ENCODE assay signal across 8 mouse cellular contexts in genomic region chr15:79832064-79832900, GRCm38 (mm10). TPM values are rescaled to one million over a fixed set of nuclear protein-coding genes. Genes with fewer than 3 reads are reported as not detected.
DNase-seq lines count a peak whose midpoint lies in the region; ATAC-seq and TF ChIP-seq lines count a peak whose summit lies in the region.

No protein-coding gene starts in this region.

- peak overlapping the region; percentile 72 for H3K27ac ChIP-seq in MEL (ENCODE audit: control insufficient read depth, low read depth, low read length)
- H3K27ac ChIP-seq in forebrain, embryonic 13.5 days, result peak overlapping the region; percentile 97

- peaks cover 19% of the 10 kb centered on the region for H3K79me2 ChIP-seq in MEL (ENCODE audit: control insufficient read depth, insufficient read depth, low read length, poor library complexity)

- H3K4me3 ChIP-seq in MEL (ENCODE audit: control insufficient read depth in 1 of 2, insufficient read depth in 1 of 2, low read depth in 2 of 2, low read length in 2 of 2), result peak overlapping the region; percentile 83 to 90
- peak overlapping the region; percentile 84 for H3K4me3 ChIP-seq in forebrain, embryonic 13.5 days

- peak; percentile 79 to 91 (median 87) for TF ChIP-seq CTCF in MEL (IDR thresholded peaks at IDR 0.05 in 2 of 3, conservative IDR thresholded peaks at IDR 0.05 in 1 of 3; ENCODE audit: control insufficient read depth in 1 of 3, insufficient read depth in 1 of 3, low read depth in 2 of 3, low read length in 3 of 3, poor library complexity in 1 of 3, severe bottlenecking in 1 of 3)

- TF ChIP-seq POLR2A in MEL (IDR thresholded peaks at IDR 0.05; ENCODE audit: control insufficient read depth in 1 of 2, insufficient read depth in 1 of 2, low read depth in 1 of 2, low read length in 2 of 2, poor library complexity in 1 of 2), result no peak; a peak in 1 of 4 replicates

- H3K4me2 ChIP-seq in forebrain, embryonic 13.5 days, result peak overlapping the region; percentile 98

- no peak for TF ChIP-seq EP300 in MEL (IDR thresholded peaks at IDR 0.05; ENCODE audit: low read depth in 1 of 2, low read length in 2 of 2)

- TF ChIP-seq RAD21 in MEL (IDR thresholded peaks at IDR 0.05; ENCODE audit: low read depth, low read length), result peak; percentile 43

- H3K9me3 ChIP-seq in MEL (replicated peaks; ENCODE audit: insufficient read depth, low read length), result no peaks in the 10 kb centered on the region
- no peaks in the 10 kb centered on the region for H3K9me3 ChIP-seq in forebrain, embryonic 13.5 days (replicated peaks)

- H3K27me3 ChIP-seq in MEL (ENCODE audit: control insufficient read depth in 1 of 2, insufficient read depth in 2 of 2, low read length in 2 of 2), result no peaks in the 10 kb centered on the region
- no peaks in the 10 kb centered on the region for H3K27me3 ChIP-seq in forebrain, embryonic 13.5 days

- DNase-seq in MEL (ENCODE audit: low read depth, low spot score), result peak; percentile 82
- DNase-seq in c-Kit-positive CD71-positive TER-119-positive erythroid progenitor cells, embryonic 14.5 days (ENCODE audit: low spot score), result peak; percentile 73
- DNase-seq in heart, postnatal 4 days, result peak; percentile 88
- peak; percentile 71 for DNase-seq in layer of hippocampus, adult 9-11 months
- peak; percentile 88 for DNase-seq in lung, postnatal 14 days
- peak; percentile 84 for DNase-seq in right cerebral cortex, adult 18-20 months
- peak; percentile 35 for DNase-seq in urinary bladder, postnatal 10 days (ENCODE audit: low spot score)

- H3K36me3 ChIP-seq in MEL (ENCODE audit: control insufficient read depth in 1 of 2, insufficient read depth in 2 of 2, low read length in 2 of 2), result peaks cover 0 to 13% of the 10 kb centered on the region in 2 experiments; a peak in 3 of 4 replicates
- H3K36me3 ChIP-seq in forebrain, embryonic 13.5 days (ENCODE audit: poor library complexity, severe bottlenecking), result peaks cover 30% of the 10 kb centered on the region

- no peak for ATAC-seq in forebrain, embryonic 13.5 days

- 19% methylated on average over 18 of the region's 18 CpGs for WGBS in forebrain, embryonic 13.5 days

- H3K9ac ChIP-seq in MEL (ENCODE audit: control insufficient read depth, low read depth, low read length, poor library complexity, severe bottlenecking), result peak overlapping the region; percentile 95
- peak overlapping the region; percentile 89 for H3K9ac ChIP-seq in forebrain, embryonic 13.5 days

- H3K4me1 ChIP-seq in MEL (ENCODE audit: control insufficient read depth in 1 of 2, insufficient read depth in 2 of 2, low read length in 2 of 2), result peaks cover 0 to 15% of the 10 kb centered on the region in 2 experiments; a peak in 1 of 4 replicates
- H3K4me1 ChIP-seq in forebrain, embryonic 13.5 days, result peaks cover 71% of the 10 kb centered on the region

TF ChIP-seq in MEL, 35 proteins besides CTCF, POLR2A, EP300 and RAD21:
- TF ChIP-seq BHLHE40 (IDR thresholded peaks at IDR 0.05; ENCODE audit: borderline replicate concordance, low read depth, low read length), result no peak
- TF ChIP-seq SMC3 (IDR thresholded peaks at IDR 0.05; ENCODE audit: low read depth, low read length), result peak; percentile 50
- TF ChIP-seq SIN3A (IDR thresholded peaks at IDR 0.05; ENCODE audit: low read length), result peak; percentile 57; the same call in 1 of the 2 replicates
- 0 out of 2 replicates have a peak, but pooled peaks have one; percentile 14 for TF ChIP-seq TBP (IDR thresholded peaks at IDR 0.05; ENCODE audit: low read depth, low read length)
- no peak for TF ChIP-seq HCFC1 (IDR thresholded peaks at IDR 0.05; ENCODE audit: low read depth, low read length)

RNA-seq across cellular contexts. Expression of gene Npcd, which starts 1.8 kb away (rescaled TPM):
- total RNA-seq in MEL (2012; rRNA removed), result 0.23 TPM in 1 of 2 replicates, not detected in the other
- not detected for polyA plus RNA-seq in MEL (2012; ENCODE audit: insufficient read depth in 1 of 2, insufficient read length in 2 of 2, low read depth in 1 of 2, low replicate concordance in 2 of 2, missing spikeins in 1 of 2)
- not detected in 2 replicates for polyA plus RNA-seq in forebrain, embryonic 13.5 days (2015; fragmentation: Nextera tagmentation; extraction: Ambion mirVana)
- total RNA-seq in heart, postnatal 4 days (2021), result 1 to 10 TPM; 1.3 to 1.5 TPM

RNA-seq across cellular contexts. Expression of gene Cbx6, which starts 2.2 kb away (rescaled TPM):
- total RNA-seq in MEL (2012; rRNA removed), result 21.7 and 25.1 TPM in 2 replicates
- polyA plus RNA-seq in MEL (2012; ENCODE audit: insufficient read depth in 1 of 2, insufficient read length in 2 of 2, low read depth in 1 of 2, low replicate concordance in 2 of 2, missing spikeins in 1 of 2), result 10 to 100 TPM in 1 of 2 experiments, not detected in 1; 43.6 TPM
- 39.0 and 43.8 TPM in 2 replicates for polyA plus RNA-seq in forebrain, embryonic 13.5 days (2015; fragmentation: Nextera tagmentation; extraction: Ambion mirVana)
- 10 to 100 TPM; 53.1 to 57.5 TPM for total RNA-seq in heart, postnatal 4 days (2021)

RNA-seq across cellular contexts. Expression of gene Nptxr, which starts 27.7 kb away (rescaled TPM):
- total RNA-seq in MEL (2012; rRNA removed), result 0.03 and 0.04 TPM in 2 replicates
- under 1 TPM in 1 of 2 experiments, not detected in 1; 0.33 TPM for polyA plus RNA-seq in MEL (2012; ENCODE audit: insufficient read depth in 1 of 2, insufficient read length in 2 of 2, low read depth in 1 of 2, low replicate concordance in 2 of 2, missing spikeins in 1 of 2)
- polyA plus RNA-seq in forebrain, embryonic 13.5 days (2015; fragmentation: Nextera tagmentation; extraction: Ambion mirVana), result 7.9 and 8.3 TPM in 2 replicates
- 1 to 10 TPM; 5.8 to 6.0 TPM for total RNA-seq in heart, postnatal 4 days (2021)

RNA-seq across cellular contexts. Expression of gene Dnal4, which starts 54.6 kb away (rescaled TPM):
- total RNA-seq in MEL (2012; rRNA removed), result 14.7 and 19.5 TPM in 2 replicates
- 10 to 100 TPM in 1 of 2 experiments, not detected in 1; 30.0 TPM for polyA plus RNA-seq in MEL (2012; ENCODE audit: insufficient read depth in 1 of 2, insufficient read length in 2 of 2, low read depth in 1 of 2, low replicate concordance in 2 of 2, missing spikeins in 1 of 2)
- 90.6 and 94.0 TPM in 2 replicates for polyA plus RNA-seq in forebrain, embryonic 13.5 days (2015; fragmentation: Nextera tagmentation; extraction: Ambion mirVana)
- 10 to 100 TPM; 22.3 to 25.1 TPM for total RNA-seq in heart, postnatal 4 days (2021)

RNA-seq across cellular contexts. Expression of gene Apobec3, which starts 59.2 kb away (rescaled TPM):
- total RNA-seq in MEL (2012; rRNA removed), result 17.2 and 22.2 TPM in 2 replicates
- polyA plus RNA-seq in MEL (2012; ENCODE audit: insufficient read depth in 1 of 2, insufficient read length in 2 of 2, low read depth in 1 of 2, low replicate concordance in 2 of 2, missing spikeins in 1 of 2), result 10 to 100 TPM in 1 of 2 experiments, not detected in 1; 38.6 TPM
- polyA plus RNA-seq in forebrain, embryonic 13.5 days (2015; fragmentation: Nextera tagmentation; extraction: Ambion mirVana), result 5.8 and 6.6 TPM in 2 replicates
- total RNA-seq in heart, postnatal 4 days (2021), result 10 to 100 TPM in 1 of 2 experiments, 1 to 10 TPM in 1; 8.7 to 10.1 TPM

Comparison
In these comparisons a context has a peak if more than half of its experiments do, and no peak if none do; other contexts are left out.
1. DNase-seq: peak in every context shown above with its lines; median percentile 88 in heart, postnatal 4 days; 88 in lung, postnatal 14 days; 84 in right cerebral cortex, adult 18-20 months; 82 in MEL; 73 in c-Kit-positive CD71-positive TER-119-positive erythroid progenitor cells, embryonic 14.5 days; 71 in layer of hippocampus, adult 9-11 months; 35 in urinary bladder, postnatal 10 days.